Mouse (Mus musculus) gastrocnemius, postnatal 10 days (tissue): ENCODE results near the gene Arl5c. TPM values are rescaled to one million over a fixed set of nuclear protein-coding genes. Genes with fewer than 3 reads are reported as not detected.

Experiments
- DNase-seq: peaks from one replicate; pipeline ENCODE4 v3.0.0; 2021; ENCODE audit warnings: mixed read lengths
- total RNA-seq, 2 experiments: library from RNA; stranded (reverse); gene quantifications; 2 replicates each; pipeline ENCODE4 v1.2.3; 2021

The Arl5c gene
- total RNA-seq, 2 experiments from 2014 or later: 0.82 to 1.8 TPM

GRCm38 (mm10) chr11:97994539-97995100, 1.4 kb downstream of the Arl5c start:
- DNase-seq: peak; percentile 80

GRCm38 (mm10) chr11:97988530-97989096, 7.4 kb downstream of the Arl5c start:
- peak; percentile 81 for DNase-seq

- DNase-seq: peak; percentile 92
Measured at GRCm38 (mm10) chr11:97987551-97988526, 8.1 kb downstream of the Arl5c start.

- no peak for DNase-seq
Measured at GRCm38 (mm10) chr11:97986738-97987465, 9.1 kb downstream of the Arl5c start.

- DNase-seq: peak; percentile 48
Measured at GRCm38 (mm10) chr11:97985727-97986677, 10.0 kb downstream of the Arl5c start, which contains the start of gene Plxdc1. Gene Plxdc1 (minus strand): TSS chr11:97986444.

GRCm38 (mm10) chr11:97983983-97984382, 12.0 kb downstream of the Arl5c start:
- no peak for DNase-seq

GRCm38 (mm10) chr11:97983506-97983905, 12.5 kb downstream of the Arl5c start:
- DNase-seq: no peak

- no peak for DNase-seq
Measured at GRCm38 (mm10) chr11:97982721-97983120, 13.3 kb downstream of the Arl5c start.

- peak; percentile 71 for DNase-seq
Measured at GRCm38 (mm10) chr11:97980531-97980966, 15.4 kb downstream of the Arl5c start.

- DNase-seq: no peak
Measured at GRCm38 (mm10) chr11:97979824-97980495, 16.0 kb downstream of the Arl5c start.

GRCm38 (mm10) chr11:97978392-97978791, 17.6 kb downstream of the Arl5c start:
- no peak for DNase-seq

GRCm38 (mm10) chr11:97977797-97978196, 18.2 kb downstream of the Arl5c start:
- DNase-seq: no peak

- no peak for DNase-seq
Measured at GRCm38 (mm10) chr11:97974746-97975145, 21.2 kb downstream of the Arl5c start.

GRCm38 (mm10) chr11:97974141-97974540, 21.8 kb downstream of the Arl5c start:
- no peak for DNase-seq

- DNase-seq: no peak
Measured at GRCm38 (mm10) chr11:97972434-97972833, 23.5 kb downstream of the Arl5c start.

GRCm38 (mm10) chr11:97971232-97971631, 24.7 kb downstream of the Arl5c start:
- DNase-seq: peak; percentile 78

GRCm38 (mm10) chr11:97970771-97971170, 25.2 kb downstream of the Arl5c start:
- no peak for DNase-seq

GRCm38 (mm10) chr11:97968385-97968784, 27.6 kb downstream of the Arl5c start:
- DNase-seq: no peak

GRCm38 (mm10) chr11:97967114-97967513, 28.9 kb downstream of the Arl5c start:
- DNase-seq: no peak

- no peak for DNase-seq
Measured at GRCm38 (mm10) chr11:97960907-97961306, 35.1 kb downstream of the Arl5c start.
